Mouse (Mus musculus) cerebellum, adult 2 months (tissue): ENCODE results near the gene Gucy2c. TPM values are rescaled to one million over a fixed set of nuclear protein-coding genes. Genes with fewer than 3 reads are reported as not detected.

Source experiments
- DNase-seq, 2 experiments: peaks; one replicate each; pipeline ENCODE4 v3.0.0; 2021
- H3K27ac ChIP-seq: fragments of 200-500 bp; 2 replicates; pipeline ENCODE4 v1.5.1; 2012; ENCODE audit warnings: low read length, control low read depth, inconsistent platforms; ENCODE audit not compliant: insufficient read depth
- H3K27me3 ChIP-seq: fragments of 200-500 bp; 2 replicates; pipeline ENCODE4 v1.6.1; 2012; ENCODE audit warnings: inconsistent platforms, mild to moderate bottlenecking, low read length, moderate library complexity; ENCODE audit not compliant: control insufficient read depth, insufficient read depth
- H3K4me1 ChIP-seq: fragments of 200-500 bp; 2 replicates; pipeline ENCODE4 v1.6.1; 2011; ENCODE audit warnings: low read length; ENCODE audit not compliant: control insufficient read depth, insufficient read depth
- H3K4me3 ChIP-seq: fragments of 200-500 bp; replicated peaks from 2 replicates; pipeline ENCODE3; 2011; ENCODE audit warnings: mild to moderate bottlenecking, low read depth, low read length, control low read depth; ENCODE audit not compliant: insufficient read depth
- CTCF ChIP-seq: fragments of 200-500 bp; IDR thresholded peaks from 2 replicates; pipeline ENCODE4 v1.5.1; 2011; ENCODE audit warnings: low read depth, mild to moderate bottlenecking, control low read depth, low read length, moderate library complexity, borderline replicate concordance; ENCODE audit not compliant: insufficient read depth
- POLR2A ChIP-seq: fragments of 200-500 bp; IDR thresholded peaks from 2 replicates; pipeline ENCODE4 v1.6.1; 2011; ENCODE audit warnings: low read length, control low read depth, borderline replicate concordance; ENCODE audit not compliant: insufficient read depth
- WGBS: fragments of 180-500 bp; shearing (Covaris S2); methylation state at CpG from one replicate; pipeline ENCODE4 v1.1.7; 2018; 5-methylcytosine and 5-hydroxymethylcytosine counted together
- polyA plus RNA-seq: library from polyadenylated mRNA; depleted of rRNA; stranded (reverse); fragments of >200 nt; gene quantifications from 2 replicates; pipeline ENCODE4 v1.2.3, GENCODE M21; 2012; rRNA removed

The Gucy2c gene
- polyA plus RNA-seq, 1 experiment = 0.10 TPM

DNA sequence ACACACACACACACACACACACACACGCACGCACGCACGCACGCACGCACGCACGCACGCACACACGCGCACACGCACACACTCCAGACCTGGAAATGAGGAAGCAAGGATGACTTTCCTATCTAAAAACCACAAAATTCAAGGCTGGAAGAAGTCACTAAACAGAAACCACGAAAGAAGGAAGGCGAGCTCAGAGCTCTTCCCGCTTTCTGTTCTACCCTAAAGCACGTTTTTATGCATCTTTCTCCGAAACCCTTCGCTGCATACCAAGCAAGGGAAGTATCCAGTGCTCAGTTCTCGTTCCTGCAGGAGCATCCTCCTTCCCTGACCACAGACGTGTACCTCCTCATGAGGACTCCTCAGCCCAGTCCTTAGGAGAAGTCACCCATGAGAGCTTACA lies 127.1 kb downstream of the Gucy2c start:
- DNase-seq = no peak
- H3K4me3 ChIP-seq = no peak overlapping the region
- no peak for TF ChIP-seq POLR2A
- no peak for TF ChIP-seq CTCF
- no peak overlapping the region for H3K27ac ChIP-seq
- no peaks in the 10 kb centered on the region for H3K27me3 ChIP-seq
- WGBS = 87% methylated on average over 20 of the region's 20 CpGs
- no peaks in the 10 kb centered on the region for H3K4me1 ChIP-seq

DNA sequence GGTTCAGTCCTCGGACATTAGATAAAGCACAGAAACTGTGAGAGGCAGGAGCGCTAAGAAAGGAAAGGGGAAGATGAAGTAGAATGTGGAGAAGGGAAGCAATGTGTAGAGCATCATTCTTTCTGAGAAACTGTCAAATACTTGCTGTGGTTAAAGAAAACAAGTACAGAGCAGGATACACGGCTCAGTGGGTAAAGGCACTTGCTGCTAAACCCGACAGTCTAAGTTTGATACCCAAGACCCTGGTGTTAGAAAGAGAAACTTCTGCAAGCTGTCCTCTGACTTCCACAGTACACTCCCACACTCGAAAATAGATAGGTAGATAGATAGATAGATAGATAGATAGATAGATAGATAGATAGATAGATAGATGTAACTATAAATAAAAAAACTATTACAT lies 128.2 kb downstream of the Gucy2c start:
- TF ChIP-seq CTCF (no peak), POLR2A (no peak)
- no peak overlapping the region for H3K4me3 ChIP-seq
- no peak overlapping the region for H3K27ac ChIP-seq
- no peak for DNase-seq
- no peaks in the 10 kb centered on the region for H3K27me3 ChIP-seq
- 71% methylated on average over 5 of the region's 5 CpGs for WGBS
- no peaks in the 10 kb centered on the region for H3K4me1 ChIP-seq

DNA sequence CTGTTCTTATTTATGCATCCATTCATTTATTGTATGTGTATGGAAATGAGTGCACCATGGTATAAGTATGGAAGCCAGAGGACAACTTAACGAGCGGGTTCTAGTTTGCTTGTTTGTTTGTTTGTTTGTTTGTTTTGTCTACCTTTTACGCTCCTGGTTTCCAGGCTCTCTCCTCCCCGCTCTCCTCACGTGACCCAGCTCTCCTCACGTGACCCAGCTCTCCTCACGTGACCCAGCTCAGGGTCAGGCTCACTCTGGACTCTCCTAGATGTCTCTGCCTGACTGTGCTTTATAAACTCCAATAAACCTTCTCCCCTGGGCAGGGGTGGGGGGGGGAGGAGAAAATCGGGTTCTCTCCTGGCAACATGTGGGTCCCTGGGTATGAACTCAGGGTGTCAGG lies 130.9 kb downstream of the Gucy2c start:
- TF ChIP-seq POLR2A (no peak), CTCF (no peak)
- Histone ChIP-seq H3K4me3 (no peak overlapping the region), H3K27ac (no peak overlapping the region), H3K4me1 (no peaks in the 10 kb centered on the region; the same call in 1 of the 2 replicates), H3K27me3 (no peaks in the 10 kb centered on the region)
- 92% methylated on average over 8 of the region's 8 CpGs for WGBS
- DNase-seq = no peak

DNA sequence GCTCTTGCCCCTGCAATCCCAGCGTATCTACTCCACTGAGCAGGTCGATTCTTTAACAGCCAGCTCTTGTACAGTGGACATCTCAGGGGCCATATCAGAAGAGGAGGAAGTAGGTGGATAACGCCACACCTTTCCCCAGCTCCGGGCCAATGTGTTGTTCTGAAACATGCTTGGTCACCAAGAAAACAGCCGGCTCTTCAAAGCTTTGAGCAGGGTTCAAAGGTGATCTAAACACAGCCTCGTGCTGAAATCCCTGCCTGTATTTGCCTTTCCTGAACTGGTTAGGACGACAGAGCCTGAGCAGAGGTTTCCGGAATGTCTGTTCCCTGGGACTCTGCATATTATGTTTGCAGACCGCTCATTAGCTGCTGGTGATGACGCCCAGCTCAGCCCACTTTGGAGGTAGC lies 134.1 kb downstream of the Gucy2c start:
- Histone ChIP-seq H3K4me1 (no peaks in the 10 kb centered on the region; the same call in 1 of the 2 replicates), H3K27me3 (no peaks in the 10 kb centered on the region), H3K27ac (no peak overlapping the region), H3K4me3 (no peak overlapping the region)
- 87% methylated on average over 10 of the region's 10 CpGs for WGBS
- TF ChIP-seq CTCF (no peak), POLR2A (no peak)
- no peak for DNase-seq

Other genes starting within 250 kb of the Gucy2c start
- 0.11 and 0.15 TPM in 2 replicates for gene Plbd1, start 119.8 kb downstream of the Gucy2c start, polyA plus RNA-seq
- 0.62 and 1.0 TPM in 2 replicates for gene Hist4h4, start 22.6 kb upstream of the Gucy2c start, polyA plus RNA-seq
- 74.1 and 88.9 TPM in 2 replicates for gene H2afj, start 26.5 kb upstream of the Gucy2c start, polyA plus RNA-seq
- gene BC049715, start 45.9 kb upstream of the Gucy2c start, polyA plus RNA-seq = 0.38 and 0.74 TPM in 2 replicates
- gene Wbp11, start 46.5 kb upstream of the Gucy2c start, polyA plus RNA-seq = 57.0 and 68.4 TPM in 2 replicates
- gene Smco3, start 53.7 kb upstream of the Gucy2c start, polyA plus RNA-seq = 7.8 and 8.8 TPM in 2 replicates
- 0.16 and 0.29 TPM in 2 replicates for gene Art4, start 76.0 kb upstream of the Gucy2c start, polyA plus RNA-seq
- gene Mgp, start 94.1 kb upstream of the Gucy2c start, polyA plus RNA-seq = 93.7 and 131 TPM in 2 replicates
- gene Erp27, start 140.4 kb upstream of the Gucy2c start, polyA plus RNA-seq = 0.22 and 0.31 TPM in 2 replicates
- 0.11 and 0.38 TPM in 2 replicates for gene Pde6h, start 142.1 kb upstream of the Gucy2c start, polyA plus RNA-seq
- 10.1 and 10.5 TPM in 2 replicates for gene Arhgdib, start 160.1 kb upstream of the Gucy2c start, polyA plus RNA-seq